In genomic region chr2:127541185-127541584, GRCm38 (mm10) we compare ENCODE assay signal across 9 mouse cellular contexts. TPM values are rescaled to one million over a fixed set of nuclear protein-coding genes. Genes with fewer than 3 reads are reported as not detected.
DNase-seq lines count a peak whose midpoint lies in the region; ATAC-seq and TF ChIP-seq lines count a peak whose summit lies in the region.
"Had no signal": no experiment of that assay in that cellular context is flagged by ENCODE, and none has a peak within 500 bp of the region (broad histone marks: within the 10 kb centered on the region; RNA-seq: fewer than 3 reads in every experiment).

Gene Prom2, minus strand, starts transcription at chr2:127541467.

- no peaks in the 10 kb centered on the region for H3K9me3 ChIP-seq in heart, embryonic 15.5 days (replicated peaks)
- no peaks in the 10 kb centered on the region for H3K9me3 ChIP-seq in forebrain, embryonic 15.5 days
- no peaks in the 10 kb centered on the region for H3K9me3 ChIP-seq in neural tube, embryonic 12.5 days

- no peak for DNase-seq in heart, adult 9 months (ENCODE audit: low spot score in 2 of 2)
- DNase-seq in kidney, postnatal 36 days = peak; percentile 35 to 66
- DNase-seq in thymus, postnatal 25 days = no peak
- DNase-seq in heart, adult 2 months = no peak

- H3K9ac ChIP-seq in heart, embryonic 15.5 days = no peak within 1 kb of the TSS
- H3K9ac ChIP-seq in forebrain, embryonic 15.5 days (replicated peaks) = no peak within 1 kb of the TSS
- H3K9ac ChIP-seq in neural tube, embryonic 12.5 days = no peak within 1 kb of the TSS
- no peak within 1 kb of the TSS for H3K9ac ChIP-seq in heart, adult 2 months (ENCODE audit: low read depth, low read length)

- intact Hi-C loops in heart, adult 2 months (cut with DNase I) = no loop called here

- peak within 1 kb of the TSS; percentile 25 for H3K4me3 ChIP-seq in heart, embryonic 15.5 days
- H3K4me3 ChIP-seq in forebrain, embryonic 15.5 days = no peak within 1 kb of the TSS
- 0 out of 2 replicates have a peak within 1 kb of the TSS, but pooled peaks have one; percentile 9 for H3K4me3 ChIP-seq in neural tube, embryonic 12.5 days
- H3K4me3 ChIP-seq in heart, adult 2 months = no peak within 1 kb of the TSS

- no peak within 1 kb of the TSS for H3K27ac ChIP-seq in heart, embryonic 15.5 days
- no peak within 1 kb of the TSS for H3K27ac ChIP-seq in forebrain, embryonic 15.5 days (replicated peaks)
- H3K27ac ChIP-seq in neural tube, embryonic 12.5 days = no peak within 1 kb of the TSS
- H3K27ac ChIP-seq in heart, adult 2 months = no peak within 1 kb of the TSS

- 5% methylated on average over 29 of the region's 29 CpGs for WGBS in heart, embryonic 15.5 days
- WGBS in forebrain, embryonic 15.5 days = 6% methylated on average over 29 of the region's 29 CpGs
- 4% methylated on average over 29 of the region's 29 CpGs for WGBS in neural tube, embryonic 12.5 days
- 3% methylated on average over 29 of the region's 29 CpGs for WGBS in heart, adult 2 months

- ATAC-seq in heart, embryonic 15.5 days (replicated peaks; ENCODE audit: insufficient number of reproducible peaks, insufficient read depth, low FRiP score, low read depth) = no peak
- ATAC-seq in forebrain, embryonic 15.5 days (replicated peaks) = no peak
- no peak; the same call in 1 of the 2 replicates for ATAC-seq in neural tube, embryonic 12.5 days (ENCODE audit: low FRiP score, low read depth)
- no peak for ATAC-seq in frontal cortex, adult (ENCODE audit: low TSS enrichment)

- no peak for TF ChIP-seq EP300 in heart, adult 2 months (IDR thresholded peaks at IDR 0.05; ENCODE audit: insufficient read depth, low read depth, low read length)

- H3K4me1 ChIP-seq in heart, embryonic 15.5 days (replicated peaks) = no peaks in the 10 kb centered on the region; the same call in 1 of the 2 replicates
- peaks cover 4% of the 10 kb centered on the region; the same call in 1 of the 2 replicates for H3K4me1 ChIP-seq in forebrain, embryonic 15.5 days
- peaks cover 6% of the 10 kb centered on the region; the same call in 1 of the 2 replicates for H3K4me1 ChIP-seq in neural tube, embryonic 12.5 days
- H3K4me1 ChIP-seq in heart, adult 2 months (ENCODE audit: control insufficient read depth, insufficient read depth, low read length) = no peaks in the 10 kb centered on the region

- H3K27me3 ChIP-seq in heart, embryonic 15.5 days = peaks cover 79% of the 10 kb centered on the region
- peaks cover 38% of the 10 kb centered on the region for H3K27me3 ChIP-seq in forebrain, embryonic 15.5 days
- H3K27me3 ChIP-seq in neural tube, embryonic 12.5 days (replicated peaks) = peaks cover 46% of the 10 kb centered on the region
- peaks cover 4% of the 10 kb centered on the region for H3K27me3 ChIP-seq in heart, adult 2 months (ENCODE audit: control insufficient read depth, insufficient read depth, low read length)

- H3K79me2 ChIP-seq in heart, adult 2 months (replicated peaks; ENCODE audit: control insufficient read depth, insufficient read depth, low read length) = no peaks in the 10 kb centered on the region

- peak within 1 kb of the TSS; percentile 43 for H3K4me2 ChIP-seq in heart, embryonic 15.5 days
- H3K4me2 ChIP-seq in forebrain, embryonic 15.5 days (replicated peaks) = peak within 1 kb of the TSS; percentile 14; the same call in 1 of the 2 replicates
- peak within 1 kb of the TSS; percentile 41 for H3K4me2 ChIP-seq in neural tube, embryonic 12.5 days (replicated peaks)

- H3K36me3 ChIP-seq in heart, embryonic 15.5 days = no peaks in the 10 kb centered on the region
- no peaks in the 10 kb centered on the region for H3K36me3 ChIP-seq in forebrain, embryonic 15.5 days
- H3K36me3 ChIP-seq in neural tube, embryonic 12.5 days = no peaks in the 10 kb centered on the region
- H3K36me3 ChIP-seq in heart, adult 2 months (ENCODE audit: control insufficient read depth, insufficient read depth, low read length) = no peaks in the 10 kb centered on the region

- TF ChIP-seq CTCF in heart, adult 2 months (IDR thresholded peaks at IDR 0.05) = no peak

- no peak for TF ChIP-seq POLR2A in heart, adult 2 months (IDR thresholded peaks at IDR 0.05; ENCODE audit: insufficient read depth, low read depth, low read length)

RNA-seq across cellular contexts. Expression of gene Prom2, which starts in this region (rescaled TPM):
- 0.08 and 0.43 TPM in 2 replicates for polyA plus RNA-seq in heart, embryonic 15.5 days (2015; fragmentation: Nextera tagmentation; extraction: Ambion mirVana)
- not detected in 2 replicates for polyA plus RNA-seq in forebrain, embryonic 15.5 days (2015; fragmentation: Nextera tagmentation; extraction: Ambion mirVana)
- 0.32 and 0.60 TPM in 2 replicates for polyA plus RNA-seq in neural tube, embryonic 12.5 days (2016; fragmentation: Nextera tagmentation; extraction: Ambion mirVana)
- not detected for total RNA-seq in heart, adult 2 months (2021)
- polyA plus RNA-seq in heart, adult 2 months (2012; rRNA removed) = 0.06 and 0.14 TPM in 2 replicates
- total RNA-seq: CH12.LX had no signal

Comparison
In these comparisons a context has a peak if more than half of its experiments do, and no peak if none do; other contexts are left out.
1. H3K4me3 ChIP-seq: peak in heart, embryonic 15.5 days (single experiment) and neural tube, embryonic 12.5 days (single experiment); none in forebrain, embryonic 15.5 days (single experiment) and heart, adult 2 months (single experiment).
2. DNase-seq: peak in kidney, postnatal 36 days (2 of 2); none in heart, adult 9 months (0 of 2), thymus, postnatal 25 days (single experiment) and heart, adult 2 months (0 of 2).
3. Peak in every context shown above with its lines, with median percentiles within 50 percentile points of each other: H3K4me2 ChIP-seq.